Mouse (Mus musculus) urinary bladder, postnatal 25 days (tissue): ENCODE measurements around the gene Imp3.
A peak's percentile ranks its signal among the peaks of the same experiment; 100 is the strongest.
"Not testable (repeated sequence)": the region's sequence is repeated elsewhere in the genome, so short reads cannot be mapped to it uniquely, and the experiment has no call there.

Experiments used
- DNase-seq: peaks from one replicate; pipeline ENCODE4 v3.0.0; 2022; ENCODE audit warnings: low spot score

Gene Imp3

GRCm38 (mm10) chr9:56922746-56923145, 14.5 kb upstream of the Imp3 start:
- no peak for DNase-seq

GRCm38 (mm10) chr9:56923841-56924650, 13.2 kb upstream of the Imp3 start:
- peak; percentile 35 for DNase-seq

- peak; percentile 65 for DNase-seq
Observed at GRCm38 (mm10) chr9:56924651-56925027, 12.6 kb upstream of the Imp3 start.

- DNase-seq, result no peak
Observed at GRCm38 (mm10) chr9:56925291-56926024, 11.8 kb upstream of the Imp3 start.

GRCm38 (mm10) chr9:56926025-56926360, 11.3 kb upstream of the Imp3 start:
- no peak for DNase-seq

- no peak for DNase-seq
Observed at GRCm38 (mm10) chr9:56926387-56926786, 10.9 kb upstream of the Imp3 start.

- peak; percentile 42 for DNase-seq
Observed at GRCm38 (mm10) chr9:56927191-56928012, 9.9 kb upstream of the Imp3 start.

GRCm38 (mm10) chr9:56928041-56928811, 9.0 kb upstream of the Imp3 start, which contains the start of gene Snx33:
TSS of gene Snx33 (minus strand) at chr9:56928371.
- DNase-seq, result peak; percentile 90

- no peak for DNase-seq
Observed at GRCm38 (mm10) chr9:56929496-56929895, 7.8 kb upstream of the Imp3 start.

GRCm38 (mm10) chr9:56930556-56930955, 6.7 kb upstream of the Imp3 start:
- DNase-seq, result no peak

GRCm38 (mm10) chr9:56936861-56937222, 433 bp upstream of the Imp3 start:
- DNase-seq, result no peak

GRCm38 (mm10) chr9:56938374-56938773, 1.1 kb downstream of the Imp3 start:
- DNase-seq, result no peak

GRCm38 (mm10) chr9:56947481-56947880, 10.2 kb downstream of the Imp3 start:
- DNase-seq, result peak; percentile 45

GRCm38 (mm10) chr9:56948699-56949098, 11.4 kb downstream of the Imp3 start:
- not testable (repeated sequence) for DNase-seq

GRCm38 (mm10) chr9:56949767-56950166, 12.5 kb downstream of the Imp3 start:
- no peak for DNase-seq

GRCm38 (mm10) chr9:56950414-56951400, 13.4 kb downstream of the Imp3 start, which contains the start of gene Snupn:
TSS of gene Snupn (plus strand) at chr9:56950878.
- peak; percentile 91 for DNase-seq

- no peak for DNase-seq
Observed at GRCm38 (mm10) chr9:56953562-56953961, 16.3 kb downstream of the Imp3 start.

- no peak for DNase-seq
Observed at GRCm38 (mm10) chr9:56956966-56957675, 19.8 kb downstream of the Imp3 start.

GRCm38 (mm10) chr9:56958689-56959088, 21.4 kb downstream of the Imp3 start:
- DNase-seq, result no peak

GRCm38 (mm10) chr9:56961591-56961990, 24.3 kb downstream of the Imp3 start:
- no peak for DNase-seq
